Mouse (Mus musculus) hindbrain, embryonic 12.5 days (tissue): ENCODE measurements at regions not wholly inside any gene's neighbourhood (a gene's known extent, or its start where the extent isn't known, plus 50 kb on each side); places are given as distances from the start of the nearest gene placed in this dataset.

Experiments used
- ATAC-seq: fragments of 200-750 bp; cut with Nextera tagmentation; 2 replicates; pipeline ENCODE4 v1.8.0; 2017; ENCODE audit warnings: moderate TSS enrichment; ENCODE audit not compliant: low FRiP score
- H3K27ac ChIP-seq: fragments of 300-500 bp; sonication (generic); 2 replicates; pipeline ENCODE4 v1.5.1; 2016; ENCODE audit warnings: mild to moderate bottlenecking
- H3K27me3 ChIP-seq: fragments of 300-500 bp; sonication (generic); 2 replicates; pipeline ENCODE4 v1.6.1; 2016; ENCODE audit warnings: mild to moderate bottlenecking
- H3K36me3 ChIP-seq: fragments of 300-500 bp; sonication (generic); 2 replicates; pipeline ENCODE4 v1.6.1; 2016; ENCODE audit warnings: mild to moderate bottlenecking
- H3K4me1 ChIP-seq: fragments of 300-500 bp; sonication (generic); 2 replicates; pipeline ENCODE4 v1.6.1; 2016
- H3K4me2 ChIP-seq: fragments of 300-500 bp; sonication (generic); replicated peaks from 2 replicates; pipeline ENCODE4 v1.6.1; 2016; ENCODE audit warnings: mild to moderate bottlenecking
- H3K4me3 ChIP-seq: fragments of 300-500 bp; sonication (generic); 2 replicates; pipeline ENCODE4 v1.5.1; 2016; ENCODE audit warnings: mild to moderate bottlenecking
- H3K9ac ChIP-seq: fragments of 300-500 bp; sonication (generic); 2 replicates; pipeline ENCODE4 v1.6.1; 2016; ENCODE audit warnings: mild to moderate bottlenecking, moderate library complexity
- H3K9me3 ChIP-seq: fragments of 300-500 bp; sonication (generic); replicated peaks from 2 replicates; pipeline ENCODE4 v1.6.1; 2016; ENCODE audit warnings: mild to moderate bottlenecking
- WGBS: fragments of 180-500 bp; shearing (Covaris S2); methylation state at CpG from one replicate; pipeline ENCODE4 v1.1.7; 2016; 5-methylcytosine and 5-hydroxymethylcytosine counted together

- Histone ChIP-seq H3K27ac (no peak overlapping the region), H3K9me3 (no peaks in the 10 kb centered on the region), H3K27me3 (no peaks in the 10 kb centered on the region), H3K9ac (no peak overlapping the region), H3K4me1 (no peaks in the 10 kb centered on the region), H3K4me3 (no peak overlapping the region), H3K4me2 (no peak overlapping the region), H3K36me3 (no peaks in the 10 kb centered on the region)
- 93% methylated on average over 1 of the region's 1 CpGs for WGBS
- no peak for ATAC-seq
Observed at GRCm38 (mm10) chr16:55634691-55635090, 204.0 kb downstream of the Nfkbiz start.

DNA sequence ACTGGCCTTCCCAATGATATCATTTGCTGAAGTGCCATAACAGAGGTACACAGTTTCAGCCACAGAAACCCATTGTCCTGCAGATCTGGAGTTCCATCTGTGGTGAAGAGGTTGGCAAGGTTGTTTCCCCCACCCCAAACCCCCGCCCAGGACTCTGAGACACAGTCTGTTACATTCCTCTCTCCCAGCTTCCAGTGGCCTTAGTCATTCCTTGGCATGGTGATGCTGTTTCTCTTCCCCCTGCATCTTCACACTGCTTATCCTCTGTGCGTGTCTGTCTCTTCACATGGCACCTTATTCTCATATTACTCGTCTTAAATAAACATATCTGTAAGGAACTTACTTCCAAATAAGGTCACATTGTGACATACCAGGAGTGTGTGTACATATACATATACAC lies 206.5 kb downstream of the Nfkbiz start:
- 0 out of 2 replicates have a peak, but pooled peaks cover 4% of the 10 kb centered on the region for H3K9me3 ChIP-seq
- H3K9ac ChIP-seq = no peak overlapping the region
- H3K4me2 ChIP-seq = no peak overlapping the region
- no peaks in the 10 kb centered on the region for H3K36me3 ChIP-seq
- WGBS = 86% methylated on average over 3 of the region's 3 CpGs
- no peak overlapping the region for H3K27ac ChIP-seq
- no peak overlapping the region for H3K4me3 ChIP-seq
- ATAC-seq = no peak
- H3K4me1 ChIP-seq = no peaks in the 10 kb centered on the region
- no peaks in the 10 kb centered on the region for H3K27me3 ChIP-seq

DNA sequence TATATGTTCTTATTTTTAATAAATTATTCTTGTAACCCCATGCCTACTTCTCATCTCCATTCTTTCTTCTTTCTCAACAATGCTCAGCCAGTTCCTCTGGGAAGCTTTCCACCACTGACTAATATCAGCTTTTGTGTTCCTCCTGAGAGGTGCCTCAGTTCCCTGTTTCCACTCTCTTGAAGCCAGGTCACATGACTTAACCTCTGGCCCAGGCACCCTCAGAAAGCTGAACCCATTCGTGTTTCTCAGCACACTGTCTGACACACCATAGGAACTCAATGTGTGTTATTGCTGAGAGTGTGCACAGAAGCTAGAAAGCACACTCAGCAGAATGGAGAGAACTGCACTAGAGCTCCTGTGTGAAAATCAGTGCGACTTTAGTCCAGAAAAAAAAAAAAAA lies 207.1 kb downstream of the Nfkbiz start:
- ATAC-seq = no peak
- no peak overlapping the region for H3K4me2 ChIP-seq
- no peaks in the 10 kb centered on the region for H3K27me3 ChIP-seq
- H3K4me3 ChIP-seq = no peak overlapping the region
- no peaks in the 10 kb centered on the region for H3K36me3 ChIP-seq
- no peak overlapping the region for H3K9ac ChIP-seq
- 65% methylated on average over 2 of the region's 2 CpGs for WGBS
- 0 out of 2 replicates have a peak, but pooled peaks cover 4% of the 10 kb centered on the region for H3K9me3 ChIP-seq
- no peaks in the 10 kb centered on the region for H3K4me1 ChIP-seq
- H3K27ac ChIP-seq = no peak overlapping the region

GRCm38 (mm10) chr16:55631048-55631447 lies 207.7 kb downstream of the Nfkbiz start:
- H3K9ac ChIP-seq = no peak overlapping the region
- H3K4me1 ChIP-seq = no peaks in the 10 kb centered on the region
- no peak for ATAC-seq
- no peaks in the 10 kb centered on the region for H3K36me3 ChIP-seq
- WGBS = 81% methylated on average over 2 of the region's 2 CpGs
- H3K27ac ChIP-seq = no peak overlapping the region
- no peaks in the 10 kb centered on the region for H3K27me3 ChIP-seq
- H3K9me3 ChIP-seq = peaks cover 9% of the 10 kb centered on the region; the same call in 1 of the 2 replicates
- no peak overlapping the region for H3K4me2 ChIP-seq
- no peak overlapping the region for H3K4me3 ChIP-seq

GRCm38 (mm10) chr16:55627531-55627930 lies 211.2 kb downstream of the Nfkbiz start:
- Histone ChIP-seq H3K9ac (no peak overlapping the region), H3K4me2 (no peak overlapping the region), H3K4me3 (no peak overlapping the region), H3K27ac (no peak overlapping the region), H3K27me3 (no peaks in the 10 kb centered on the region), H3K9me3 (peaks cover 11% of the 10 kb centered on the region; the same call in 1 of the 2 replicates), H3K4me1 (no peaks in the 10 kb centered on the region), H3K36me3 (no peaks in the 10 kb centered on the region)
- no peak for ATAC-seq
- 90% methylated on average over 1 of the region's 1 CpGs for WGBS

DNA sequence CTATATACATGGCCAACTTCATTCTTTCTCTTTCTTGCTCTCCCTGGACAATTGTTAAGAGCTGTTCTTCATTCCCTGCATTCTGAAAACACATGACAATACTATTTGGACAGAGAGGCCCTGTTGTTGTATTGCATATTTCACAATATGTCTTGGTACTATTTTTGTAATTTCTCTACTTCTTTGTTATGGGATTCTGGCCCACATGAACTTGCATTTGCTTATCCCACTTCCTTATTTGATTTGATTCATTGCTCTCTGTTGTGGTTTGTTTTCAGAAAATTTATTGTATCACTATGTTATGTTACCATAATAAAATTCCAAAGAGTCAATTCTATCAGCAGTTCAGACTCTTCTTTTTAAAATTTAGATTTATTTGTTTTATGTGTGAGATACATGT lies 215.3 kb downstream of the Nfkbiz start:
- H3K36me3 ChIP-seq = no peaks in the 10 kb centered on the region
- no peak overlapping the region for H3K4me3 ChIP-seq
- H3K27me3 ChIP-seq = no peaks in the 10 kb centered on the region
- no peak for ATAC-seq
- no peak overlapping the region for H3K4me2 ChIP-seq
- H3K9ac ChIP-seq = no peak overlapping the region
- peaks cover 11% of the 10 kb centered on the region; the same call in 1 of the 2 replicates for H3K9me3 ChIP-seq
- H3K4me1 ChIP-seq = no peaks in the 10 kb centered on the region
- H3K27ac ChIP-seq = no peak overlapping the region

- Histone ChIP-seq H3K4me2 (no peak overlapping the region), H3K9me3 (no peaks in the 10 kb centered on the region), H3K4me3 (no peak overlapping the region), H3K9ac (no peak overlapping the region), H3K4me1 (no peaks in the 10 kb centered on the region), H3K27ac (no peak overlapping the region), H3K36me3 (no peaks in the 10 kb centered on the region), H3K27me3 (no peaks in the 10 kb centered on the region)
- ATAC-seq = no peak
- 83% methylated on average over 3 of the region's 3 CpGs for WGBS
Observed at GRCm38 (mm10) chr16:55619731-55620130, 219.0 kb downstream of the Nfkbiz start.

DNA sequence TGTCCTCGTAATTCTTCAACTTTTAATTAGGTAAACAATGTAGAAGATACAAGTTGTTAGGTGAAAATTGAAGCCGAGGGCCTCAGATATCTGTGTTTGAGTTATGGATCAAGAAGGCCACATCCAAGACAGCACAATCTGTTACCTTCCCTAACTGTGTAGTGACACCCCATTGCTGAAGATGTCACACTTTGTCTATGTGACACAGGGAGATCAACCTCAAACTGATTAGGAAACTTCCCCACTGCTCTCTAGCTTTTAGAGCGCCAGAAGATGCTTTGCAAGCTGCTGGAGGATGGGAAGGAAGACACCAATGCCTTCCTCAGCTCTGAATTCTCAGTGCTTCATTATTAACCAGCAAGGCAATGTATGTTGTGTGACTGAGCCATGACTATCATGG lies 220.7 kb downstream of the Nfkbiz start:
- H3K9me3 ChIP-seq = no peaks in the 10 kb centered on the region
- 83% methylated on average over 3 of the region's 3 CpGs for WGBS
- H3K9ac ChIP-seq = no peak overlapping the region
- no peak overlapping the region for H3K27ac ChIP-seq
- H3K4me3 ChIP-seq = no peak overlapping the region
- no peak overlapping the region for H3K4me2 ChIP-seq
- H3K4me1 ChIP-seq = no peaks in the 10 kb centered on the region
- no peak for ATAC-seq
- H3K27me3 ChIP-seq = no peaks in the 10 kb centered on the region
- no peaks in the 10 kb centered on the region for H3K36me3 ChIP-seq

DNA sequence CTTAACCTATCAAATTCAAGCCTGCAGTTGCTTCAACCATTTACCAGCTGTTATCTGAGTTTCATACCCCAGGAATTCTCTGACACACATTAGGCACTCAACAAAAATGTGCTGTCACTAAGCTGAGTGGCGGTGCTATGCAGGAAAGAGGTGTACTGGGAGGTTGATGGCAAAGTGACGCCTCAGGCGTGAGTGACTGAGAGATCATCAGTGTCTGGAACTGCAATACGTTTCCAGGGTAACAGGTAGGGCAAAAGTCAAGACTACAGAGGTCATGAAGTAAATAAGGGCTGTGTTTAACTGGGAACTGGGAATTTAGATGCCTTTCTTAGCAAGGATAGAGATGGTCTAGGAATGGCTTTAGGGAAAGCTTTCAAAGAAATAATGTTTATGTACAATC lies 221.2 kb downstream of the Nfkbiz start:
- WGBS = 61% methylated on average over 4 of the region's 4 CpGs

GRCm38 (mm10) chr16:55616408-55617120 lies 222.1 kb downstream of the Nfkbiz start:
- Histone ChIP-seq H3K4me2 (no peak overlapping the region), H3K36me3 (no peaks in the 10 kb centered on the region), H3K27me3 (no peaks in the 10 kb centered on the region), H3K27ac (no peak overlapping the region), H3K4me1 (no peaks in the 10 kb centered on the region), H3K9ac (no peak overlapping the region), H3K9me3 (no peaks in the 10 kb centered on the region), H3K4me3 (no peak overlapping the region)
- 82% methylated on average over 1 of the region's 1 CpGs for WGBS
- no peak for ATAC-seq

More for the DNA sequence above, 221.2 kb downstream of the Nfkbiz start:
- no peaks in the 10 kb centered on the region for H3K9me3 ChIP-seq
- H3K4me2 ChIP-seq = no peak overlapping the region
- H3K36me3 ChIP-seq = no peaks in the 10 kb centered on the region
- no peak overlapping the region for H3K9ac ChIP-seq
- no peak for ATAC-seq
- H3K27me3 ChIP-seq = no peaks in the 10 kb centered on the region
- H3K27ac ChIP-seq = no peak overlapping the region
- H3K4me1 ChIP-seq = no peaks in the 10 kb centered on the region
- H3K4me3 ChIP-seq = no peak overlapping the region

DNA sequence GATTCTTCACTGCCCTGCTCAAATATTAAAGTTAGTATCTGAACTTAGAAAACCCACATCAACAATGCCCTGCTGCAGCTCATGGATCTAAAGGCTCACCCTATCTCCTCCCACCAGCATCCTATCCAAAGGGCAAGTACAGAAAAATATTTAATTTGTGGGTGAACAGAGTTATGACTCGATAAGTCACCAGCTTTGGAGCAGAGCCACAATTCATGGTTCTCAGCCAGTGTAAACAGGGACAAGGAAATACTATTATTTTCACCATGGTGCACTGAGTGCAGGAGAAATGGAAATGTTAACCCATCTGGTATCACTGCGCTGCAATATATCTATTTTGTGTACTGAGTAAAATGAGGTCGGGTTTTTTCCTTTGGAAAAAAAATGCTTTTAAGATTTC lies 225.8 kb downstream of the Nfkbiz start:
- H3K27me3 ChIP-seq = no peaks in the 10 kb centered on the region
- H3K4me1 ChIP-seq = no peaks in the 10 kb centered on the region
- H3K4me2 ChIP-seq = no peak overlapping the region
- no peaks in the 10 kb centered on the region for H3K36me3 ChIP-seq
- H3K9ac ChIP-seq = no peak overlapping the region
- no peaks in the 10 kb centered on the region for H3K9me3 ChIP-seq
- H3K27ac ChIP-seq = no peak overlapping the region
- WGBS = 90% methylated on average over 3 of the region's 3 CpGs
- no peak overlapping the region for H3K4me3 ChIP-seq
- no peak for ATAC-seq

DNA sequence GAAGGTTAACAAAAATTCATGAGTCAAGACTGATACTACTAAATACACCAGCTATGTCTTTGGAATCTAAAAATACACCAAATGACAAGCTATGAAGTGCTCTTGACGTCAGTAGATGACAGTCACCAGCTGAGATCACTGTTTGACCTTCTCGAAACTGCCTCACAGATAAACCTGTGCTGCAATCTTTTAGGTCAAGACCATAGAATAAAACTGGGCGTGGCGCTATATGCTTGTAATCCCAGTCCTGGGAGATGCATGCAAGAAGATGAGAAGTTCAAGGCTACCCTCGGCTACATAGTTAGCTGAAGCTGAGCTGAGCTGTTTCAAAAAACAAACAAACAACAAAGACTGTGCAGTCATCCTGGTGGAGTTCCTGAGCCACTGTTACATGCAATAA lies 226.7 kb downstream of the Nfkbiz start:
- no peaks in the 10 kb centered on the region for H3K36me3 ChIP-seq
- no peak overlapping the region for H3K27ac ChIP-seq
- H3K4me1 ChIP-seq = no peaks in the 10 kb centered on the region
- H3K9me3 ChIP-seq = no peaks in the 10 kb centered on the region
- 89% methylated on average over 5 of the region's 5 CpGs for WGBS
- H3K4me2 ChIP-seq = no peak overlapping the region
- no peak overlapping the region for H3K4me3 ChIP-seq
- no peak overlapping the region for H3K9ac ChIP-seq
- H3K27me3 ChIP-seq = no peaks in the 10 kb centered on the region
- ATAC-seq = no peak

- Histone ChIP-seq H3K9me3 (no peaks in the 10 kb centered on the region), H3K9ac (no peak overlapping the region), H3K36me3 (no peaks in the 10 kb centered on the region), H3K4me2 (no peak overlapping the region), H3K27me3 (no peaks in the 10 kb centered on the region), H3K4me1 (no peaks in the 10 kb centered on the region), H3K4me3 (no peak overlapping the region), H3K27ac (no peak overlapping the region)
- WGBS = 80% methylated on average over 3 of the region's 3 CpGs
- no peak for ATAC-seq
Observed at GRCm38 (mm10) chr16:55611172-55611571, 227.5 kb downstream of the Nfkbiz start.
